Mouse (Mus musculus) limb, embryonic 13.5 days (tissue): ENCODE results near the gene Lpcat3. TPM values are rescaled to one million over a fixed set of nuclear protein-coding genes. Genes with fewer than 3 reads are reported as not detected.
"Not testable (repeated sequence)": the region's sequence is repeated elsewhere in the genome, so short reads cannot be mapped to it uniquely, and the experiment has no call there.

Experiments
- ATAC-seq: fragments of 200-750 bp; cut with Nextera tagmentation; 2 replicates; pipeline ENCODE4 v1.8.0; 2017; ENCODE audit warnings: low read depth, moderate number of reproducible peaks, moderate TSS enrichment; ENCODE audit not compliant: low FRiP score
- H3K27ac ChIP-seq: fragments of 300-500 bp; sonication (generic); 2 replicates; pipeline ENCODE4 v1.5.1; 2015; ENCODE audit warnings: inconsistent platforms, mild to moderate bottlenecking, moderate library complexity
- H3K27me3 ChIP-seq: fragments of 300-500 bp; sonication (generic); 2 replicates; pipeline ENCODE4 v1.6.1; 2015; ENCODE audit warnings: mild to moderate bottlenecking, inconsistent platforms
- H3K36me3 ChIP-seq: fragments of 300-500 bp; sonication (generic); 2 replicates; pipeline ENCODE4 v1.6.1; 2015; ENCODE audit warnings: inconsistent platforms, mild to moderate bottlenecking, moderate library complexity
- H3K4me1 ChIP-seq: fragments of 300-500 bp; sonication (generic); 2 replicates; pipeline ENCODE4 v1.6.1; 2015; ENCODE audit warnings: inconsistent platforms
- H3K4me2 ChIP-seq: fragments of 300-500 bp; sonication (generic); replicated peaks from 2 replicates; pipeline ENCODE4 v1.6.1; 2015; ENCODE audit warnings: inconsistent platforms, mild to moderate bottlenecking, moderate library complexity
- H3K4me3 ChIP-seq: fragments of 300-500 bp; sonication (generic); 2 replicates; pipeline ENCODE4 v1.5.1; 2015; ENCODE audit warnings: moderate library complexity, mild to moderate bottlenecking, inconsistent platforms
- H3K9ac ChIP-seq: fragments of 300-500 bp; sonication (generic); 2 replicates; pipeline ENCODE4 v1.6.1; 2015; ENCODE audit warnings: mild to moderate bottlenecking, inconsistent platforms
- H3K9me3 ChIP-seq: fragments of 300-500 bp; sonication (generic); 2 replicates; pipeline ENCODE4 v1.6.1; 2016; ENCODE audit warnings: inconsistent platforms
- WGBS: fragments of 180-500 bp; shearing (Covaris S2); methylation state at CpG from one replicate; pipeline ENCODE4 v1.1.7; 2015; 5-methylcytosine and 5-hydroxymethylcytosine counted together
- polyA plus RNA-seq: library from polyadenylated mRNA; unstranded; fragments of >200 nt; fragmentation: Nextera tagmentation; extraction: Ambion mirVana; gene quantifications from 2 replicates; pipeline ENCODE4 v1.2.1, GENCODE M21; 2015

Lpcat3 gene
- polyA plus RNA-seq, 1 experiment from 2014 or later = 57.0 TPM

GRCm38 (mm10) chr6:124682291-124682690 lies 19.5 kb downstream of the Lpcat3 start:
- H3K27ac ChIP-seq, H3K9ac ChIP-seq, H3K27me3 ChIP-seq, ATAC-seq, H3K9me3 ChIP-seq, H3K4me3 ChIP-seq, H3K36me3 ChIP-seq, H3K4me2 ChIP-seq, H3K4me1 ChIP-seq: not testable (repeated sequence)
- 78% methylated on average over 6 of the region's 6 CpGs for whole genome bisulfite sequencing

GRCm38 (mm10) chr6:124683591-124684417 lies 21.0 kb downstream of the Lpcat3 start:
- no peak for ATAC-seq
- 67% methylated on average over 14 of the region's 14 CpGs for WGBS
- Histone ChIP-seq H3K9ac (no peak overlapping the region), H3K36me3 (no peaks in the 10 kb centered on the region), H3K27me3 (no peaks in the 10 kb centered on the region), H3K4me1 (no peaks in the 10 kb centered on the region; the same call in 1 of the 2 replicates), H3K9me3 (no peaks in the 10 kb centered on the region), H3K4me2 (no peak overlapping the region), H3K4me3 (no peak overlapping the region), H3K27ac (no peak overlapping the region)

GRCm38 (mm10) chr6:124685606-124686386 lies 23.0 kb downstream of the Lpcat3 start:
- no peak for ATAC-seq
- no peak overlapping the region for H3K4me2 ChIP-seq
- H3K9ac ChIP-seq = no peak overlapping the region
- no peak overlapping the region for H3K4me3 ChIP-seq
- no peaks in the 10 kb centered on the region for H3K9me3 ChIP-seq
- no peaks in the 10 kb centered on the region for H3K27me3 ChIP-seq
- no peak overlapping the region for H3K27ac ChIP-seq
- no peaks in the 10 kb centered on the region for H3K36me3 ChIP-seq
- WGBS = 94% methylated on average over 12 of the region's 12 CpGs
- H3K4me1 ChIP-seq = no peaks in the 10 kb centered on the region; the same call in 1 of the 2 replicates

- H3K4me3 ChIP-seq, ATAC-seq, H3K9ac ChIP-seq, H3K36me3 ChIP-seq, H3K4me2 ChIP-seq, H3K27me3 ChIP-seq, H3K4me1 ChIP-seq, H3K27ac ChIP-seq, H3K9me3 ChIP-seq: not testable (repeated sequence)
- 83% methylated on average over 1 of the region's 1 CpGs for WGBS
Observed at GRCm38 (mm10) chr6:124686644-124687043, 23.8 kb downstream of the Lpcat3 start.

GRCm38 (mm10) chr6:124688151-124688758 lies 25.4 kb downstream of the Lpcat3 start:
- WGBS = 81% methylated on average over 8 of the region's 8 CpGs
- Histone ChIP-seq H3K9ac (no peak overlapping the region), H3K4me2 (no peak overlapping the region), H3K27me3 (no peaks in the 10 kb centered on the region), H3K4me1 (peaks cover 3% of the 10 kb centered on the region; the same call in 1 of the 2 replicates), H3K9me3 (no peaks in the 10 kb centered on the region), H3K27ac (no peak overlapping the region), H3K4me3 (no peak overlapping the region), H3K36me3 (no peaks in the 10 kb centered on the region)
- ATAC-seq = no peak

- Histone ChIP-seq H3K4me1 (peaks cover 8% of the 10 kb centered on the region; the same call in 1 of the 2 replicates), H3K27ac (no peak overlapping the region), H3K9me3 (no peaks in the 10 kb centered on the region), H3K9ac (no peak overlapping the region), H3K4me2 (no peak overlapping the region), H3K4me3 (no peak overlapping the region), H3K36me3 (no peaks in the 10 kb centered on the region), H3K27me3 (no peaks in the 10 kb centered on the region)
- WGBS = 90% methylated on average over 3 of the region's 3 CpGs
- no peak for ATAC-seq
Observed at GRCm38 (mm10) chr6:124689011-124689410, 26.2 kb downstream of the Lpcat3 start.

GRCm38 (mm10) chr6:124690517-124690916 lies 27.7 kb downstream of the Lpcat3 start:
- Histone ChIP-seq H3K9me3 (no peaks in the 10 kb centered on the region), H3K4me1 (peaks cover 16% of the 10 kb centered on the region; the same call in 1 of the 2 replicates), H3K27me3 (no peaks in the 10 kb centered on the region), H3K27ac (no peak overlapping the region), H3K4me3 (no peak overlapping the region), H3K9ac (no peak overlapping the region), H3K4me2 (no peak overlapping the region), H3K36me3 (0 out of 2 replicates have a peak, but pooled peaks cover under 1% of the 10 kb centered on the region)
- ATAC-seq = no peak
- WGBS = 88% methylated on average over 3 of the region's 3 CpGs

GRCm38 (mm10) chr6:124693243-124693981 lies 30.6 kb downstream of the Lpcat3 start:
- Histone ChIP-seq H3K36me3 (peaks cover 10% of the 10 kb centered on the region; the same call in 1 of the 2 replicates), H3K27me3 (no peaks in the 10 kb centered on the region), H3K9ac (no peak overlapping the region), H3K9me3 (no peaks in the 10 kb centered on the region), H3K4me1 (peaks cover 16% of the 10 kb centered on the region; the same call in 1 of the 2 replicates), H3K4me2 (no peak overlapping the region), H3K27ac (no peak overlapping the region), H3K4me3 (no peak overlapping the region)
- peak; percentile 68 for ATAC-seq
- 62% methylated on average over 15 of the region's 15 CpGs for WGBS

GRCm38 (mm10) chr6:124694166-124694955 lies 31.5 kb downstream of the Lpcat3 start:
- Histone ChIP-seq H3K36me3 (peaks cover 17% of the 10 kb centered on the region), H3K27me3 (no peaks in the 10 kb centered on the region), H3K4me2 (no peak overlapping the region), H3K4me1 (peaks cover 16% of the 10 kb centered on the region; the same call in 1 of the 2 replicates), H3K9me3 (no peaks in the 10 kb centered on the region), H3K9ac (no peak overlapping the region), H3K27ac (no peak overlapping the region), H3K4me3 (no peak overlapping the region)
- ATAC-seq = no peak
- 78% methylated on average over 15 of the region's 15 CpGs for WGBS

- Histone ChIP-seq H3K4me3 (no peak overlapping the region), H3K36me3 (peaks cover 39% of the 10 kb centered on the region), H3K9ac (no peak overlapping the region), H3K9me3 (no peaks in the 10 kb centered on the region), H3K4me2 (no peak overlapping the region), H3K4me1 (peaks cover 16% of the 10 kb centered on the region; the same call in 1 of the 2 replicates), H3K27me3 (no peaks in the 10 kb centered on the region), H3K27ac (no peak overlapping the region)
- WGBS = 88% methylated on average over 7 of the region's 7 CpGs
- ATAC-seq = no peak
Observed at GRCm38 (mm10) chr6:124696441-124697150, 33.8 kb downstream of the Lpcat3 start.
